In the genomic region with DNA sequence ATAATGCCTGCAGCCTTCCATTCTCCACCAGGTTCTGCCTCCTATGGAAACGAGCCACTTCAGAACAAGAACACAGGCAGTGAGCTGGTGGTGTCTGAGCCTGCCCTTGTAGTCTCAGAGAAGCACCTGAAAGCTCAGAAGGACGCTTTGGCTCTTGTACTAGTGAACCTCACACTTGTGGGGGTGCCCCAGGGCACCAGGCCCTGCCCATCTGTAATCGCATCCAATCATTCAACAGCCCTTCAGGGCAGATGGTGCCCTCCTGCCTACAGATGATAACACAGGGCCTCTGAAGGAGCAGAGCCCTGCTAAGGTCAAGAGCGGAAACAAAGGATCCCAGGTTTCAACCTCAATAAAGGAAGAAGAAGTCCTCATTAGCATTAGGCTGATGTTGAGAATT, we compare ENCODE assay signal across 17 mouse cellular contexts.
DNase-seq lines count a peak whose midpoint lies in the region; ATAC-seq and TF ChIP-seq lines count a peak whose summit lies in the region.
"Had no signal": no experiment of that assay in that cellular context is flagged by ENCODE, and none has a peak within 500 bp of the region (broad histone marks: within the 10 kb centered on the region; RNA-seq: fewer than 3 reads in every experiment).

No protein-coding gene starts in this region.

- 0 out of 2 replicates have a peak overlapping the region, but pooled peaks have one; percentile 36 for H3K27ac ChIP-seq in forebrain, embryonic 14.5 days (ENCODE audit: low read depth, low read length)
- H3K27ac ChIP-seq in forebrain, postnatal 0 days (ENCODE audit: low read depth, low read length) = no peak overlapping the region
- peak overlapping the region; percentile 16; the same call in 1 of the 2 replicates for H3K27ac ChIP-seq in hindbrain, embryonic 14.5 days
- H3K27ac ChIP-seq in hindbrain, embryonic 11.5 days (ENCODE audit: low read depth, low read length) = no peak overlapping the region
- 0 out of 2 replicates have a peak overlapping the region, but pooled peaks have one; percentile 9 for H3K27ac ChIP-seq in midbrain, embryonic 15.5 days
- no peak overlapping the region for H3K27ac ChIP-seq in midbrain, embryonic 11.5 days (ENCODE audit: low read depth, low read length)
- H3K27ac ChIP-seq: embryonic facial prominence, embryonic 15.5 days; gastrocnemius, adult 2 months; intestine, embryonic 15.5 days had no signal

- no peak overlapping the region for H3K4me3 ChIP-seq in forebrain, embryonic 14.5 days (ENCODE audit: low read depth, low read length)
- no peak overlapping the region for H3K4me3 ChIP-seq in forebrain, postnatal 0 days (ENCODE audit: low read depth, low read length)
- no peak overlapping the region for H3K4me3 ChIP-seq in hindbrain, embryonic 14.5 days (replicated peaks; ENCODE audit: low read length)
- H3K4me3 ChIP-seq in hindbrain, embryonic 11.5 days (ENCODE audit: low read depth, low read length) = no peak overlapping the region
- H3K4me3 ChIP-seq in midbrain, embryonic 15.5 days = no peak overlapping the region
- H3K4me3 ChIP-seq in midbrain, embryonic 11.5 days (ENCODE audit: low read depth, low read length) = no peak overlapping the region
- H3K4me3 ChIP-seq: embryonic facial prominence, embryonic 15.5 days; erythroblast, embryonic 14.5 days; gastrocnemius, adult 2 months; heart, embryonic 12.5 days; intestine, embryonic 15.5 days had no signal

- TF ChIP-seq CTCF in forebrain, postnatal 0 days (IDR thresholded peaks at IDR 0.05; ENCODE audit: low read depth) = no peak

- H3K4me2 ChIP-seq in forebrain, embryonic 14.5 days (ENCODE audit: low read length) = no peak overlapping the region
- no peak overlapping the region for H3K4me2 ChIP-seq in forebrain, postnatal 0 days (ENCODE audit: low read depth)
- no peak overlapping the region for H3K4me2 ChIP-seq in hindbrain, embryonic 14.5 days (replicated peaks)
- no peak overlapping the region for H3K4me2 ChIP-seq in hindbrain, embryonic 11.5 days (replicated peaks; ENCODE audit: low read depth, low read length)
- no peak overlapping the region for H3K4me2 ChIP-seq in midbrain, embryonic 15.5 days
- H3K4me2 ChIP-seq in midbrain, embryonic 11.5 days = no peak overlapping the region
- H3K4me2 ChIP-seq: embryonic facial prominence, embryonic 15.5 days; heart, embryonic 12.5 days; intestine, embryonic 15.5 days had no signal

- no peak overlapping the region for H3K9ac ChIP-seq in forebrain, embryonic 14.5 days (ENCODE audit: low read length)
- no peak overlapping the region for H3K9ac ChIP-seq in forebrain, postnatal 0 days
- H3K9ac ChIP-seq in hindbrain, embryonic 14.5 days = no peak overlapping the region
- no peak overlapping the region for H3K9ac ChIP-seq in hindbrain, embryonic 11.5 days (ENCODE audit: low read depth, low read length)
- no peak overlapping the region for H3K9ac ChIP-seq in midbrain, embryonic 15.5 days
- no peak overlapping the region for H3K9ac ChIP-seq in midbrain, embryonic 11.5 days (ENCODE audit: low read length)
- H3K9ac ChIP-seq: embryonic facial prominence, embryonic 15.5 days; heart, embryonic 12.5 days; intestine, embryonic 15.5 days had no signal

- H3K36me3 ChIP-seq in forebrain, embryonic 14.5 days (ENCODE audit: control insufficient read depth, insufficient read depth, low read length) = no peaks in the 10 kb centered on the region
- no peaks in the 10 kb centered on the region for H3K36me3 ChIP-seq in forebrain, postnatal 0 days (ENCODE audit: insufficient read depth)
- no peaks in the 10 kb centered on the region for H3K36me3 ChIP-seq in hindbrain, embryonic 14.5 days (replicated peaks; ENCODE audit: control insufficient read depth, insufficient read depth)
- no peaks in the 10 kb centered on the region for H3K36me3 ChIP-seq in hindbrain, embryonic 11.5 days (ENCODE audit: control insufficient read depth, insufficient read depth, low read length)
- H3K36me3 ChIP-seq in midbrain, embryonic 15.5 days (replicated peaks) = no peaks in the 10 kb centered on the region
- no peaks in the 10 kb centered on the region for H3K36me3 ChIP-seq in midbrain, embryonic 11.5 days (ENCODE audit: control insufficient read depth, insufficient read depth, low read length)
- H3K36me3 ChIP-seq: embryonic facial prominence, embryonic 15.5 days; heart, embryonic 12.5 days; intestine, embryonic 15.5 days had no signal

- WGBS in forebrain, embryonic 14.5 days = 74% methylated on average over 4 of the region's 4 CpGs
- 62% methylated on average over 4 of the region's 4 CpGs for WGBS in forebrain, postnatal 0 days
- WGBS in hindbrain, embryonic 14.5 days = 61% methylated on average over 4 of the region's 4 CpGs
- WGBS in hindbrain, embryonic 11.5 days = 80% methylated on average over 4 of the region's 4 CpGs
- 69% methylated on average over 4 of the region's 4 CpGs for WGBS in midbrain, embryonic 15.5 days
- 90% methylated on average over 4 of the region's 4 CpGs for WGBS in midbrain, embryonic 11.5 days

- ATAC-seq in forebrain, embryonic 14.5 days = 0 out of 2 replicates have a peak, but pooled peaks have one; percentile 5
- ATAC-seq in forebrain, postnatal 0 days = no peak
- no peak for ATAC-seq in hindbrain, embryonic 14.5 days (ENCODE audit: low FRiP score)
- no peak for ATAC-seq in hindbrain, embryonic 11.5 days (ENCODE audit: low FRiP score)
- ATAC-seq in midbrain, embryonic 15.5 days (replicated peaks) = no peak
- no peak for ATAC-seq in midbrain, embryonic 11.5 days (ENCODE audit: low FRiP score)
- ATAC-seq: intestine, embryonic 15.5 days had no signal

- H3K27me3 ChIP-seq in forebrain, embryonic 14.5 days (replicated peaks; ENCODE audit: control insufficient read depth, insufficient read depth, low read length) = no peaks in the 10 kb centered on the region
- no peaks in the 10 kb centered on the region for H3K27me3 ChIP-seq in forebrain, postnatal 0 days (ENCODE audit: insufficient read depth, low read length)
- no peaks in the 10 kb centered on the region for H3K27me3 ChIP-seq in hindbrain, embryonic 14.5 days (ENCODE audit: control insufficient read depth, insufficient read depth, low read length)
- H3K27me3 ChIP-seq in hindbrain, embryonic 11.5 days (ENCODE audit: control insufficient read depth, insufficient read depth, low read length) = no peaks in the 10 kb centered on the region
- no peaks in the 10 kb centered on the region for H3K27me3 ChIP-seq in midbrain, embryonic 15.5 days (replicated peaks)
- H3K27me3 ChIP-seq in midbrain, embryonic 11.5 days (ENCODE audit: control insufficient read depth, insufficient read depth, low read length) = no peaks in the 10 kb centered on the region
- H3K27me3 ChIP-seq: embryonic facial prominence, embryonic 15.5 days; heart, embryonic 12.5 days; intestine, embryonic 15.5 days had no signal

- DNase-seq in cerebellum, postnatal 10 days = peak; percentile 66 to 77
- no peak for DNase-seq in cerebellum, adult 11 months
- peak; percentile 9 for DNase-seq in forebrain, embryonic 14.5 days (ENCODE audit: low spot score)
- DNase-seq in forebrain, postnatal 0 days = no peak
- DNase-seq in hindbrain, embryonic 14.5 days (ENCODE audit: low spot score) = no peak
- no peak for DNase-seq in hindbrain, embryonic 11.5 days (ENCODE audit: low spot score)
- DNase-seq in midbrain, embryonic 11.5 days (ENCODE audit: low spot score, missing footprints) = no peak
- DNase-seq: adrenal gland, postnatal 10 days; embryo, embryonic 11 days; gastrocnemius, adult 2 months; gastrocnemius, postnatal 25 days; kidney, adult 18-20 months had no signal

- no peaks in the 10 kb centered on the region for H3K9me3 ChIP-seq in forebrain, embryonic 14.5 days (replicated peaks; ENCODE audit: control insufficient read depth, low read length)
- H3K9me3 ChIP-seq in forebrain, postnatal 0 days (ENCODE audit: low read length) = no peaks in the 10 kb centered on the region
- H3K9me3 ChIP-seq in hindbrain, embryonic 14.5 days (ENCODE audit: control insufficient read depth, low read length) = no peaks in the 10 kb centered on the region
- H3K9me3 ChIP-seq in hindbrain, embryonic 11.5 days (ENCODE audit: control insufficient read depth, low read length) = no peaks in the 10 kb centered on the region
- H3K9me3 ChIP-seq in midbrain, embryonic 15.5 days = no peaks in the 10 kb centered on the region
- no peaks in the 10 kb centered on the region for H3K9me3 ChIP-seq in midbrain, embryonic 11.5 days (ENCODE audit: control insufficient read depth, low read length)
- H3K9me3 ChIP-seq: embryonic facial prominence, embryonic 15.5 days; heart, embryonic 12.5 days; intestine, embryonic 15.5 days had no signal

- H3K4me1 ChIP-seq in forebrain, embryonic 14.5 days (ENCODE audit: control insufficient read depth, insufficient read depth, low read length) = peaks cover 10% of the 10 kb centered on the region
- H3K4me1 ChIP-seq in forebrain, postnatal 0 days (ENCODE audit: insufficient read depth) = peaks cover 8% of the 10 kb centered on the region; the same call in 1 of the 2 replicates
- 0 out of 2 replicates have a peak, but pooled peaks cover 9% of the 10 kb centered on the region for H3K4me1 ChIP-seq in hindbrain, embryonic 14.5 days (replicated peaks; ENCODE audit: control insufficient read depth, insufficient read depth, low read length)
- H3K4me1 ChIP-seq in hindbrain, embryonic 11.5 days (replicated peaks; ENCODE audit: control insufficient read depth, insufficient read depth, low read length) = no peaks in the 10 kb centered on the region
- peaks cover 10% of the 10 kb centered on the region for H3K4me1 ChIP-seq in midbrain, embryonic 15.5 days
- H3K4me1 ChIP-seq in midbrain, embryonic 11.5 days (ENCODE audit: control insufficient read depth, insufficient read depth, low read length) = peaks cover 5% of the 10 kb centered on the region; the same call in 1 of the 2 replicates
- H3K4me1 ChIP-seq: embryonic facial prominence, embryonic 15.5 days; heart, embryonic 12.5 days; intestine, embryonic 15.5 days had no signal

Comparison
In these comparisons a context has a peak if more than half of its experiments do, and no peak if none do; other contexts are left out.
1. DNase-seq: peak in cerebellum, postnatal 10 days (2 of 2) and forebrain, embryonic 14.5 days (single experiment); none in cerebellum, adult 11 months (single experiment), forebrain, postnatal 0 days (single experiment), hindbrain, embryonic 14.5 days (single experiment), hindbrain, embryonic 11.5 days (single experiment) and midbrain, embryonic 11.5 days (single experiment).
2. H3K27ac ChIP-seq: peak in forebrain, embryonic 14.5 days (single experiment), hindbrain, embryonic 14.5 days (single experiment) and midbrain, embryonic 15.5 days (single experiment); none in forebrain, postnatal 0 days (single experiment), hindbrain, embryonic 11.5 days (single experiment) and midbrain, embryonic 11.5 days (single experiment).